Mouse (Mus musculus) embryonic facial prominence, embryonic 13.5 days (tissue): Measurements from ENCODE around the gene Fam102a. TPM values are rescaled to one million over a fixed set of nuclear protein-coding genes. Genes with fewer than 3 reads are reported as not detected.
"Not testable (repeated sequence)": the region's sequence is repeated elsewhere in the genome, so short reads cannot be mapped to it uniquely, and the experiment has no call there.

Source experiments
- ATAC-seq: fragments of 200-750 bp; cut with Nextera tagmentation; 2 replicates; pipeline ENCODE4 v1.8.0; 2017; ENCODE audit warnings: low read depth; ENCODE audit not compliant: insufficient number of reproducible peaks, insufficient read depth, low FRiP score, low TSS enrichment
- H3K27ac ChIP-seq: fragments of 300-500 bp; sonication (generic); 2 replicates; pipeline ENCODE4 v1.5.1; 2015; ENCODE audit warnings: moderate library complexity, mild to moderate bottlenecking, inconsistent platforms
- H3K27me3 ChIP-seq: fragments of 300-500 bp; sonication (generic); 2 replicates; pipeline ENCODE4 v1.6.1; 2015; ENCODE audit warnings: mild to moderate bottlenecking, inconsistent platforms
- H3K36me3 ChIP-seq: fragments of 300-500 bp; sonication (generic); 2 replicates; pipeline ENCODE4 v1.6.1; 2015; ENCODE audit warnings: mild to moderate bottlenecking, inconsistent platforms
- H3K4me1 ChIP-seq: fragments of 300-500 bp; sonication (generic); 2 replicates; pipeline ENCODE4 v1.6.1; 2015; ENCODE audit warnings: inconsistent platforms
- H3K4me2 ChIP-seq: fragments of 300-500 bp; sonication (generic); 2 replicates; pipeline ENCODE4 v1.6.1; 2015; ENCODE audit warnings: moderate library complexity, mild to moderate bottlenecking, inconsistent platforms
- H3K4me3 ChIP-seq: fragments of 300-500 bp; sonication (generic); 2 replicates; pipeline ENCODE4 v1.5.1; 2015; ENCODE audit warnings: mild to moderate bottlenecking, inconsistent platforms
- H3K9ac ChIP-seq: fragments of 300-500 bp; sonication (generic); 2 replicates; pipeline ENCODE4 v1.6.1; 2015; ENCODE audit warnings: mild to moderate bottlenecking, inconsistent platforms
- H3K9me3 ChIP-seq: fragments of 300-500 bp; sonication (generic); 2 replicates; pipeline ENCODE4 v1.6.1; 2016; ENCODE audit warnings: inconsistent platforms
- WGBS: fragments of 180-500 bp; shearing (Covaris S2); methylation state at CpG from one replicate; pipeline ENCODE4 v1.1.7; 2015; ENCODE audit warnings: mixed read lengths; 5-methylcytosine and 5-hydroxymethylcytosine counted together
- polyA plus RNA-seq: library from polyadenylated mRNA; unstranded; fragments of >200 nt; fragmentation: Nextera tagmentation; extraction: Ambion mirVana; gene quantifications from 2 replicates; pipeline ENCODE4 v1.2.1, GENCODE M21; 2015

Gene Fam102a
- polyA plus RNA-seq = 12.3 and 15.5 TPM in 2 replicates

DNA sequence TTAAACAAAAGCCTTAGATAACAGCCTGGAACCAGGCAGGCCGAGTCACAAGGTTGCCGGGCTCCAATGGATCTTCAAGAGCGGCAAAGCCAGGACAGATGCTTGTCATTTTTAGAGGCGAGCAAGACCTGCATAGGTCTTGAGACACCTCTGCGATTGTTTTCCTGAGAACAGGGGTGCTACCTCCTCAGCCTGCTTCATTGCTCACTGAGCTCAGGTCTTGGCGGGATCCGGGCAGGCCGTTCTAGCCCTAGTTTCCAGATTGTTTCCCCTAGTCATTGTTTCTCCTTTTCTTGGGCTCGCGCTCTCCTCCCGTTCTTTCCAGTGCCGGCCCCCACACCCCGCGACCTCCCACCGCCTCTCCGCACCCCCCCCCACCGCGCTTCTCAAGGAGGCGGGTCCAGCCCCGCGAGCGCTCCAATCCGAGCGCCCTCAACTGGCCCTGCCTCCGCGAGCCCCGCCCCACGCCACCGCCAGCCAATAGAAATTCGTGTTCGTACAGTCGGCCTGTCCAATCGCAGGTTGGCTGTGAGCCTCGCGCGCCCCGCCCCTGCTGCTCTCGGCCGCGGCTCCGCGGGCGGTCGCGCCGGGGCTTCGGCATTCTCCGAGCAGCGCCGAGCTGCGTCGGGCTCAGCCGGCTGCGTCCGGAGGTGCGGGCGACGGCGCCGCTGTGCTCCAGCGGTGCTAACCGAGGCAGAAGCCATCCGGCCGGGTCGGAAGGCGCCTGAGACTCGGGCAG, at the start of gene Fam102a:
TSS of gene Fam102a (plus strand) at position 600 of the 739 bp plus-strand sequence.
- no peaks in the 10 kb centered on the region for H3K9me3 ChIP-seq
- no peaks in the 10 kb centered on the region for H3K27me3 ChIP-seq
- H3K27ac ChIP-seq = peak within 1 kb of the TSS; percentile 98
- peak; percentile 95 for ATAC-seq
- peak within 1 kb of the TSS; percentile 90 for H3K4me2 ChIP-seq
- H3K9ac ChIP-seq = peak within 1 kb of the TSS; percentile 94
- peaks cover 55% of the 10 kb centered on the region for H3K4me1 ChIP-seq
- under 1% methylated on average over 67 of the region's 67 CpGs for WGBS
- H3K4me3 ChIP-seq = peak within 1 kb of the TSS; percentile 92
- H3K36me3 ChIP-seq = no peaks in the 10 kb centered on the region

- Histone ChIP-seq H3K27me3 (no peaks in the 10 kb centered on the region), H3K36me3 (no peaks in the 10 kb centered on the region), H3K4me1 (no peaks in the 10 kb centered on the region), H3K9me3 (no peaks in the 10 kb centered on the region), H3K4me2 (no peak overlapping the region), H3K27ac (no peak overlapping the region), H3K4me3 (no peak overlapping the region), H3K9ac (no peak overlapping the region)
- no peak for ATAC-seq
- WGBS = 84% methylated on average over 4 of the region's 4 CpGs
Measured at GRCm38 (mm10) chr2:32485751-32486150, 49.4 kb upstream of the Fam102a start.

DNA sequence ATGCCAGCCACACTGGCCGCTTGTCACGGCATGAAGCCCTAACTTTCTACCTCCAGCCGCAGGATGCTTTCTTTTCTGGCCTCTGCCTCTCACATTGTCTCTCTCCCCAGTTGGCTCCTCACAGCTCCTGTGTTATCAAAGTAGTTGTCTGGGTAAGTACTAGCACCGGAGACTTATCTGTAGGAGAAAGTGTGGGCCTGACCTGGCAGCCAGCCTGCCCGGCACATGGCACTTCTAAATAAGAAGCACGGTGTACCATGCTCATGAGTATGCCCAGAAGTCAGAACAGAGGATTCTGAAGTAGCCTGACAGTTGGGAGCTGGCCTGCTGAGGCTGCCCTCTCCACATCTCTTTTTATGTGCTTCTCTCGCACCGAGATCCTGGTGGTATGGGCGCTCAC, 49.0 kb upstream of the Fam102a start:
- Histone ChIP-seq H3K4me1 (no peaks in the 10 kb centered on the region), H3K27ac (no peak overlapping the region), H3K27me3 (no peaks in the 10 kb centered on the region), H3K4me3 (no peak overlapping the region), H3K9me3 (no peaks in the 10 kb centered on the region), H3K9ac (no peak overlapping the region), H3K4me2 (no peak overlapping the region), H3K36me3 (no peaks in the 10 kb centered on the region)
- no peak for ATAC-seq
- 91% methylated on average over 9 of the region's 9 CpGs for WGBS

- ATAC-seq = peak; percentile 40; the same call in 1 of the 2 replicates
- no peak overlapping the region for H3K4me2 ChIP-seq
- H3K27ac ChIP-seq = no peak overlapping the region
- no peak overlapping the region for H3K9ac ChIP-seq
- no peaks in the 10 kb centered on the region for H3K4me1 ChIP-seq
- no peaks in the 10 kb centered on the region for H3K27me3 ChIP-seq
- no peaks in the 10 kb centered on the region for H3K36me3 ChIP-seq
- H3K4me3 ChIP-seq = no peak overlapping the region
- no peaks in the 10 kb centered on the region for H3K9me3 ChIP-seq
- WGBS = 7% methylated on average over 6 of the region's 6 CpGs
Measured at GRCm38 (mm10) chr2:32487124-32487623, 48.0 kb upstream of the Fam102a start.

DNA sequence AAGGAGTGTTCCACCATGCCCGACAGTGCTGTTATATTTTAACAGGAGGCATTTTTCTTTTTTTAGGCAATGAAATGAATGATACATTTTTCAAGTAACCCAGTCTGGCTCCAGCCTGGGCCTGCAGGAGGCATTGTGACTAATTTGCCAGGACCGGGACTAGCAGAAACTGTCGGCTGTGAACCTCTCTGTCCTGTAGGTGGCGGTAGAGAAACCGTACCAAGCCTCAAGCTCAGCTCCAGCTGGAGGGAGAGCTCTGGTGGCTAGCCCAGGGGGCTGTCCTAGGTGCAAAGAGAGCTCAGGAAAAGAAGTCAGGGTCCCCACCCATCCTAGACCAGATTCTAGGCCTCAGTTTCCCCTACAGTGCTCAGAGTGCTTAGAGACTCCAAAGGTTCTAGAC, 46.5 kb upstream of the Fam102a start:
- no peaks in the 10 kb centered on the region for H3K36me3 ChIP-seq
- no peak overlapping the region for H3K9ac ChIP-seq
- H3K27me3 ChIP-seq = no peaks in the 10 kb centered on the region
- ATAC-seq = no peak; the same call in 1 of the 2 replicates
- H3K9me3 ChIP-seq = no peaks in the 10 kb centered on the region
- H3K4me3 ChIP-seq = no peak overlapping the region
- no peak overlapping the region for H3K4me2 ChIP-seq
- no peak overlapping the region for H3K27ac ChIP-seq
- no peaks in the 10 kb centered on the region for H3K4me1 ChIP-seq
- under 1% methylated on average over 5 of the region's 5 CpGs for WGBS

- H3K27ac ChIP-seq, H3K4me2 ChIP-seq, H3K9ac ChIP-seq, H3K9me3 ChIP-seq, H3K36me3 ChIP-seq, H3K4me1 ChIP-seq, ATAC-seq, H3K27me3 ChIP-seq, H3K4me3 ChIP-seq: not testable (repeated sequence)
Measured at GRCm38 (mm10) chr2:32490730-32491129, 44.4 kb upstream of the Fam102a start.

DNA sequence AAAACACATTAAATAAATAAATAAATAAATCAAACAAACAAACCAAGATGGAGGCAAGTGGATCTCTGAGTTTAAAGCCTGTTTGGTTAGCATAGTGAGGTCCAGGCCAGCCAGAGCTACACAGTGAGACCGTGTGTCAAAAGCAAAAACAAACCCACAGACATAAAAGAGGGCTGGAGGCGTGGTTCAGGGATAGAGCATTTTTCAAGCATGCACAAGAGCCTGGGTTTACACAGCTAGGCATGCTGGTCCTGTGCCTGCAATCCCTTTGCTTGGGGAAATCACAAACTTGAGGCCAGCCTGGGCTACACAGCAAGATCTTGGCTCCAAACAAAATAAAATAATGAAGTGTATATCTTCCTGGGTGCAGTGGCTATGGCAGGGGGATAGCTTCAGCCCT, 42.5 kb upstream of the Fam102a start:
- no peaks in the 10 kb centered on the region for H3K36me3 ChIP-seq
- no peak overlapping the region for H3K4me3 ChIP-seq
- no peak overlapping the region for H3K27ac ChIP-seq
- H3K9me3 ChIP-seq = no peaks in the 10 kb centered on the region
- no peak overlapping the region for H3K4me2 ChIP-seq
- 71% methylated on average over 2 of the region's 2 CpGs for WGBS
- no peak overlapping the region for H3K9ac ChIP-seq
- H3K27me3 ChIP-seq = no peaks in the 10 kb centered on the region
- H3K4me1 ChIP-seq = no peaks in the 10 kb centered on the region
- no peak for ATAC-seq

GRCm38 (mm10) chr2:32493301-32493701, 41.8 kb upstream of the Fam102a start:
- Histone ChIP-seq H3K4me2 (no peak overlapping the region), H3K4me1 (no peaks in the 10 kb centered on the region), H3K9ac (no peak overlapping the region), H3K4me3 (no peak overlapping the region), H3K36me3 (no peaks in the 10 kb centered on the region), H3K27me3 (no peaks in the 10 kb centered on the region), H3K9me3 (no peaks in the 10 kb centered on the region), H3K27ac (no peak overlapping the region)
- no peak for ATAC-seq
- 63% methylated on average over 12 of the region's 12 CpGs for WGBS

DNA sequence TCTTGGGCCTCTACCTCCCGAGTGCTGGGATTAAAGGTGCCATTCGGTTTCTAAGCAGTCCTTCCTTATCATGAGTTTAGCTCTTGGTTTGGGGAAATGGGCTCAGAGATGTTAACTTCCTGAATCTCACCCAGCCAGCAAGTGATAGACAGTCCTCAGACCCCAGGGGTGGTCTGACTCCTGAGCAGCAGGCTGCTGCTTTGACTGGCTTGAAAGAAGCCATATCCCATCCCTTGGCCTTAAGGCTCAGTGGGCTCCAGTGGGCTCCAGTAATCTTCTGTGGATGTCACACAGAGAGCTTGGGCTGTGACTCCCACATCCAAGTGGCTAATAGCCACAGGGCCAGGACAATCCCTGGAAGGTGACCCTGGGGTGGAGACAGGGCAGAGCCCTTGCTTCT, 40.6 kb upstream of the Fam102a start:
- no peak overlapping the region for H3K27ac ChIP-seq
- no peak overlapping the region for H3K4me2 ChIP-seq
- no peak overlapping the region for H3K9ac ChIP-seq
- H3K9me3 ChIP-seq = peaks cover 7% of the 10 kb centered on the region; the same call in 1 of the 2 replicates
- no peaks in the 10 kb centered on the region for H3K36me3 ChIP-seq
- no peak overlapping the region for H3K4me3 ChIP-seq
- no peaks in the 10 kb centered on the region for H3K27me3 ChIP-seq
- H3K4me1 ChIP-seq = no peaks in the 10 kb centered on the region
- ATAC-seq = no peak
- WGBS = 73% methylated on average over 2 of the region's 2 CpGs

DNA sequence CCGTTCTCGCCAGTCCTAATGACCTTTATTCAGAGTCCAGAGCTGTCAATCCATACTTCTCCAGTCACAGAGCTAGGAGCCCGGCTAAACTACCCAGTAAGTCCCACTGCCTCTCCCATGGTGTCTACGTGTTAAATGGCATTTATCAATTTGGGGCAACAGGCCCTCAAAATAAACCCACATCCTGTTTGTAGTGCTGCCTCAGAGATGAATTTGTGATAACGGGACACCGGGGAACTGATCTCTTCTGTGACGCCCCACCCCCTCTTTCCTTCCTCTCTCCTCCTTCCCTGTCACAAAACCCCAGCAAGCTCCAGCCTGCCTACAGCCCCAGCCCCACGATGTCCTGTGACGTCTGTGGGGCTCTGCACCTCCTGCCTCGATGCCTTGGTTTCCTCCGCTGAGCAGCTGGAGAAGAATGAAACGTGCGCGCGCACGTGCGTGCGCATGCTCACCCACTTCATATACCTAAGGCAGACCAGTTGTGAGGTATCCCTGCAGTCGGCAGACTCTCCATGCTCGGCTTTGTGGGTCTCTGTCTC, 39.9 kb upstream of the Fam102a start:
- WGBS = 72% methylated on average over 20 of the region's 20 CpGs
- H3K36me3 ChIP-seq = no peaks in the 10 kb centered on the region
- H3K4me1 ChIP-seq = no peaks in the 10 kb centered on the region
- H3K27ac ChIP-seq = no peak overlapping the region
- no peak for ATAC-seq
- H3K9ac ChIP-seq = no peak overlapping the region
- H3K9me3 ChIP-seq = peaks cover 7% of the 10 kb centered on the region; the same call in 1 of the 2 replicates
- H3K27me3 ChIP-seq = no peaks in the 10 kb centered on the region
- no peak overlapping the region for H3K4me3 ChIP-seq
- H3K4me2 ChIP-seq = no peak overlapping the region

- WGBS = 66% methylated on average over 5 of the region's 5 CpGs
Measured at GRCm38 (mm10) chr2:32496190-32496589, 38.9 kb upstream of the Fam102a start.

DNA sequence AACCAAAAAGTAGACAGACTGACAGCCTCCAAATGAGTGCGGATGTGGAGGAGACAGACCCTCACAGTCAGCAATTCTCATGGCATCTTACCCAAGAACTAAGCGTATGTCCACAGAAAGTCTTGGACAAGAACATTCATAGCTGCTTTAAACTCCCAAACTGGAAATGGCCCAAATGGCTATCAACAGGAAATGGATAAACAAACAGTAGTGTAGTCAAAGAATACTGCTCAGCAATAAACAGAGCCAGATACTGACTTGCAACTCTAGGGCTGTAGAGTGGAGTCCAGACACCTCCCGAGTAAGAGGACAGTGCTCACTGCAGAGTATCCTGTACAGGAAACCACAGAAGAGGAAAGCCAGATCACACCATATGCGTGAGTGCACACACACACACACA, 35.8 kb upstream of the Fam102a start:
- peaks cover 7% of the 10 kb centered on the region; the same call in 1 of the 2 replicates for H3K9me3 ChIP-seq
- H3K4me1 ChIP-seq = no peaks in the 10 kb centered on the region
- H3K27ac ChIP-seq = no peak overlapping the region
- ATAC-seq = no peak
- H3K4me2 ChIP-seq = no peak overlapping the region
- H3K9ac ChIP-seq = no peak overlapping the region
- H3K4me3 ChIP-seq = no peak overlapping the region
- H3K36me3 ChIP-seq = no peaks in the 10 kb centered on the region
- no peaks in the 10 kb centered on the region for H3K27me3 ChIP-seq
- 90% methylated on average over 4 of the region's 4 CpGs for WGBS

More at GRCm38 (mm10) chr2:32496190-32496589, 38.9 kb upstream of the Fam102a start:
- Histone ChIP-seq H3K4me3 (no peak overlapping the region), H3K36me3 (no peaks in the 10 kb centered on the region), H3K9ac (no peak overlapping the region), H3K9me3 (peaks cover 7% of the 10 kb centered on the region; the same call in 1 of the 2 replicates), H3K27me3 (no peaks in the 10 kb centered on the region), H3K4me1 (no peaks in the 10 kb centered on the region), H3K27ac (no peak overlapping the region), H3K4me2 (no peak overlapping the region)
- ATAC-seq = no peak
